Mouse (Mus musculus): ENCODE measurements around the gene Ets2. TPM values are rescaled to one million over a fixed set of nuclear protein-coding genes. Genes with fewer than 3 reads are reported as not detected.

The Ets2 gene
- total and polyA plus RNA-seq, 3 experiments, result 49.4 to 138 (median 74.7) TPM

- ATAC-seq (ENCODE audit: extremely low read depth, insufficient number of reproducible peaks, low FRiP score, poor library complexity, severe bottlenecking) (no peak), DNase-seq (ENCODE audit: low spot score) (no peak)
- Histone ChIP-seq H3K27me3 (ENCODE audit: insufficient read depth, low read length) (no peaks in the 10 kb centered on the region), H3K4me3 (ENCODE audit: low read depth, low read length) (no peak overlapping the region), H3K36me3 (replicated peaks) (peaks cover 80% of the 10 kb centered on the region), H3K4me1 (ENCODE audit: insufficient read depth, low read depth, low read length) (no peaks in the 10 kb centered on the region), H3K9me3 (replicated peaks) (peaks cover 9% of the 10 kb centered on the region)
- TF ChIP-seq CTCF (IDR thresholded peaks at IDR 0.05; ENCODE audit: low read depth, low read length) (no peak), POLR2AphosphoS5 (IDR thresholded peaks at IDR 0.05; ENCODE audit: insufficient replicate concordance, low read depth, low read length) (no peak), GATA2 (IDR thresholded peaks at IDR 0.05; ENCODE audit: borderline replicate concordance, low read depth, low read length) (no peak), TAL1 (conservative IDR thresholded peaks at IDR 0.05; ENCODE audit: low read depth, low read length) (no peak)
Measured at GRCm38 (mm10) chr16:95717631-95718030, 15.8 kb downstream of the Ets2 start.

GRCm38 (mm10) chr16:95718119-95718518, 16.2 kb downstream of the Ets2 start:
- Histone ChIP-seq H3K4me1 (ENCODE audit: insufficient read depth, low read depth, low read length) (no peaks in the 10 kb centered on the region), H3K9me3 (replicated peaks) (peaks cover 9% of the 10 kb centered on the region), H3K4me3 (ENCODE audit: low read depth, low read length) (no peak overlapping the region), H3K27me3 (ENCODE audit: insufficient read depth, low read length) (no peaks in the 10 kb centered on the region), H3K36me3 (replicated peaks) (peaks cover 80% of the 10 kb centered on the region)
- DNase-seq (ENCODE audit: low spot score) (no peak), ATAC-seq (ENCODE audit: extremely low read depth, insufficient number of reproducible peaks, low FRiP score, poor library complexity, severe bottlenecking) (no peak)
- TF ChIP-seq POLR2AphosphoS5 (IDR thresholded peaks at IDR 0.05; ENCODE audit: insufficient replicate concordance, low read depth, low read length) (no peak), GATA1 (IDR thresholded peaks at IDR 0.05; ENCODE audit: borderline replicate concordance, low read length) (no peak), GATA2 (IDR thresholded peaks at IDR 0.05; ENCODE audit: borderline replicate concordance, low read depth, low read length) (no peak), CTCF (IDR thresholded peaks at IDR 0.05; ENCODE audit: low read depth, low read length) (no peak), TAL1 (conservative IDR thresholded peaks at IDR 0.05; ENCODE audit: low read depth, low read length) (no peak)

GRCm38 (mm10) chr16:95720532-95720931, 18.7 kb downstream of the Ets2 start:
- Histone ChIP-seq H3K4me1 (ENCODE audit: insufficient read depth, low read depth, low read length) (peaks cover 2% of the 10 kb centered on the region; the same call in 1 of the 2 replicates), H3K9me3 (replicated peaks) (peaks cover 9% of the 10 kb centered on the region), H3K27me3 (ENCODE audit: insufficient read depth, low read length) (peaks cover 3% of the 10 kb centered on the region), H3K4me3 (ENCODE audit: low read depth, low read length) (no peak overlapping the region), H3K36me3 (replicated peaks) (peaks cover 59% of the 10 kb centered on the region)
- ATAC-seq (ENCODE audit: extremely low read depth, insufficient number of reproducible peaks, low FRiP score, poor library complexity, severe bottlenecking), result no peak
- TF ChIP-seq GATA2 (IDR thresholded peaks at IDR 0.05; ENCODE audit: borderline replicate concordance, low read depth, low read length), result no peak
- no peak for DNase-seq (ENCODE audit: low spot score)

GRCm38 (mm10) chr16:95724251-95724650, 22.4 kb downstream of the Ets2 start:
- peaks cover 22% of the 10 kb centered on the region for H3K36me3 ChIP-seq (replicated peaks)
- DNase-seq (ENCODE audit: low spot score) (no peak), ATAC-seq (ENCODE audit: extremely low read depth, insufficient number of reproducible peaks, low FRiP score, poor library complexity, severe bottlenecking) (no peak)
- H3K27me3 ChIP-seq (ENCODE audit: insufficient read depth, low read length), result peaks cover 8% of the 10 kb centered on the region
- H3K4me1 ChIP-seq (ENCODE audit: insufficient read depth, low read depth, low read length), result peaks cover 9% of the 10 kb centered on the region
- H3K4me3 ChIP-seq (ENCODE audit: low read depth, low read length), result no peak overlapping the region
- TF ChIP-seq GATA2 (IDR thresholded peaks at IDR 0.05; ENCODE audit: borderline replicate concordance, low read depth, low read length), result no peak
- no peak for TF ChIP-seq TAL1 (conservative IDR thresholded peaks at IDR 0.05; ENCODE audit: low read depth, low read length)
- no peak for TF ChIP-seq GATA1 (IDR thresholded peaks at IDR 0.05; ENCODE audit: borderline replicate concordance, low read length)
- TF ChIP-seq CTCF (IDR thresholded peaks at IDR 0.05; ENCODE audit: low read depth, low read length), result no peak
- TF ChIP-seq POLR2AphosphoS5 (IDR thresholded peaks at IDR 0.05; ENCODE audit: insufficient replicate concordance, low read depth, low read length), result no peak
- peaks cover 9% of the 10 kb centered on the region for H3K9me3 ChIP-seq (replicated peaks)

GRCm38 (mm10) chr16:95724776-95725175, 22.9 kb downstream of the Ets2 start:
- Histone ChIP-seq H3K4me1 (ENCODE audit: insufficient read depth, low read depth, low read length) (peaks cover 9% of the 10 kb centered on the region), H3K4me3 (ENCODE audit: low read depth, low read length) (no peak overlapping the region), H3K36me3 (replicated peaks) (peaks cover 18% of the 10 kb centered on the region), H3K9me3 (replicated peaks) (peaks cover 9% of the 10 kb centered on the region), H3K27me3 (ENCODE audit: insufficient read depth, low read length) (peaks cover 13% of the 10 kb centered on the region)
- TF ChIP-seq CTCF (IDR thresholded peaks at IDR 0.05; ENCODE audit: low read depth, low read length) (no peak), GATA2 (IDR thresholded peaks at IDR 0.05; ENCODE audit: borderline replicate concordance, low read depth, low read length) (no peak), POLR2AphosphoS5 (IDR thresholded peaks at IDR 0.05; ENCODE audit: insufficient replicate concordance, low read depth, low read length) (no peak), GATA1 (IDR thresholded peaks at IDR 0.05; ENCODE audit: borderline replicate concordance, low read length) (no peak), TAL1 (conservative IDR thresholded peaks at IDR 0.05; ENCODE audit: low read depth, low read length) (no peak)
- DNase-seq (ENCODE audit: low spot score), result no peak
- ATAC-seq (ENCODE audit: extremely low read depth, insufficient number of reproducible peaks, low FRiP score, poor library complexity, severe bottlenecking), result no peak

GRCm38 (mm10) chr16:95726802-95727201, 24.9 kb downstream of the Ets2 start:
- no peak for DNase-seq (ENCODE audit: low spot score)
- peaks cover 27% of the 10 kb centered on the region for H3K27me3 ChIP-seq (ENCODE audit: insufficient read depth, low read length)
- H3K9me3 ChIP-seq (replicated peaks), result no peaks in the 10 kb centered on the region; the same call in 1 of the 2 replicates
- no peaks in the 10 kb centered on the region for H3K36me3 ChIP-seq (replicated peaks)
- H3K4me3 ChIP-seq (ENCODE audit: low read depth, low read length), result no peak overlapping the region
- no peak for ATAC-seq (ENCODE audit: extremely low read depth, insufficient number of reproducible peaks, low FRiP score, poor library complexity, severe bottlenecking)
- TF ChIP-seq GATA1 (IDR thresholded peaks at IDR 0.05; ENCODE audit: borderline replicate concordance, low read length), result no peak
- TF ChIP-seq TAL1 (conservative IDR thresholded peaks at IDR 0.05; ENCODE audit: low read depth, low read length), result no peak
- no peak for TF ChIP-seq GATA2 (IDR thresholded peaks at IDR 0.05; ENCODE audit: borderline replicate concordance, low read depth, low read length)
- no peak for TF ChIP-seq POLR2AphosphoS5 (IDR thresholded peaks at IDR 0.05; ENCODE audit: insufficient replicate concordance, low read depth, low read length)
- TF ChIP-seq CTCF (IDR thresholded peaks at IDR 0.05; ENCODE audit: low read depth, low read length), result no peak
- H3K4me1 ChIP-seq (ENCODE audit: insufficient read depth, low read depth, low read length), result peaks cover 9% of the 10 kb centered on the region
